Mouse (Mus musculus) kidney, adult 2 months (tissue): Measurements from ENCODE around the gene Klk13. TPM values are rescaled to one million over a fixed set of nuclear protein-coding genes. Genes with fewer than 3 reads are reported as not detected.

Experiments
- DNase-seq: peaks from one replicate; pipeline ENCODE4 v3.0.0; 2021
- H3K27ac ChIP-seq: fragments of 200-500 bp; 2 replicates; pipeline ENCODE4 v1.5.1; 2012; ENCODE audit warnings: low read depth, low read length, control low read depth, inconsistent platforms; ENCODE audit not compliant: insufficient read depth
- H3K27me3 ChIP-seq: fragments of 200-500 bp; replicated peaks from 2 replicates; pipeline ENCODE4 v1.6.1; 2012; ENCODE audit warnings: mild to moderate bottlenecking, moderate library complexity, low read length, inconsistent platforms; ENCODE audit not compliant: control insufficient read depth, insufficient read depth
- H3K36me3 ChIP-seq: fragments of 200-500 bp; 2 replicates; pipeline ENCODE4 v1.6.1; 2012; ENCODE audit warnings: mild to moderate bottlenecking, moderate library complexity, low read length, inconsistent platforms; ENCODE audit not compliant: control insufficient read depth, insufficient read depth
- H3K4me1 ChIP-seq: fragments of 200-500 bp; 2 replicates; pipeline ENCODE4 v1.6.1; 2011; ENCODE audit warnings: low read length; ENCODE audit not compliant: control insufficient read depth, insufficient read depth
- H3K4me3 ChIP-seq: fragments of 200-500 bp; 2 replicates; pipeline ENCODE4 v1.5.1; 2011; ENCODE audit warnings: mild to moderate bottlenecking, low read depth, low read length, control low read depth; ENCODE audit not compliant: insufficient read depth
- CTCF ChIP-seq: fragments of 200-500 bp; conservative IDR thresholded peaks from 2 replicates; pipeline ENCODE4 v1.5.1; 2011; ENCODE audit warnings: low read depth, mild to moderate bottlenecking, control low read depth, low read length, moderate library complexity, mixed read lengths; ENCODE audit not compliant: insufficient read depth, insufficient read length
- POLR2A ChIP-seq: fragments of 200-500 bp; IDR thresholded peaks from one replicate; pipeline ENCODE4 v1.6.1; 2011; ENCODE audit warnings: low read depth, low read length, control low read depth
- WGBS: fragments of 180-500 bp; shearing (Covaris S2); methylation state at CpG from one replicate; pipeline ENCODE4 v1.1.7; 2018; 5-methylcytosine and 5-hydroxymethylcytosine counted together
- polyA plus RNA-seq: library from polyadenylated mRNA; depleted of rRNA; stranded (reverse); fragments of >200 nt; gene quantifications from 2 replicates; pipeline ENCODE4 v1.2.3, GENCODE M21; 2012; rRNA removed

Gene Klk13
- polyA plus RNA-seq, 1 experiment, result not detected

DNA sequence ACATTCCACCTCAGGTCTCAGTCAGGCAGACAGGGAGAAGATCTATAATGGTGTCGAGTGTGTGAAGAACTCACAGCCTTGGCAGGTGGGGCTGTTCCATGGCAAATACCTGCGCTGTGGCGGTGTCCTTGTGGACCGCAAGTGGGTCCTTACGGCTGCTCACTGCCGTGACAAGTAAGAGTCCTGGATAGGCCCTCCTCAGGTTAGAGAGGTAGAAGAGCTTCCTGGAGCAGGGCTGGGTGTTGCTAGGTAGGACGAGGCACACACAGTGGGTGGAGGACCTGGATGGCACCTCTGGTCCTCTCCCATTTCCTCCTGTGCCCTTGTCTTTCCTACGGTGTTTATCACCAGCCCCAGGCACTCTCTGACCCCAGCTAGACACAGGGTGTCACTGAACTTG lies 57.3 kb downstream of the Klk13 start:
- WGBS, result 88% methylated on average over 8 of the region's 8 CpGs
- Histone ChIP-seq H3K36me3 (no peaks in the 10 kb centered on the region), H3K27me3 (no peaks in the 10 kb centered on the region), H3K27ac (no peak overlapping the region), H3K4me3 (no peak overlapping the region), H3K4me1 (no peaks in the 10 kb centered on the region)
- no peak for DNase-seq
- TF ChIP-seq POLR2A (no peak), CTCF (no peak)

DNA sequence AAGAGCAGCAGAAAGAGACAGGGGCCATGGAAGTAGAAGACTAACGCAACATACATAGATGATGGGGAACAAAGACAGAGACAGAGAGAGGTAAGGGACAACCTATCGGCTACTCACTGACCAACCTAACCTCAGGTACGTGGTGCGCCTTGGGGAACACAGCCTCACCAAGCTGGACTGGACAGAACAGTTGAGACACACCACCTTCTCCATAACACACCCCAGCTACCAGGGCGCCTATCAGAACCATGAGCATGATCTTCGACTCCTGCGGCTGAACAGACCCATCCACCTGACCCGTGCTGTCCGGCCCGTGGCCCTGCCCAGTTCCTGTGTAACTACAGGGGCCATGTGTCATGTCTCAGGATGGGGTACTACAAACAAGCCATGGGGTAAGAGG lies 58.3 kb downstream of the Klk13 start:
- no peak for TF ChIP-seq POLR2A

DNA sequence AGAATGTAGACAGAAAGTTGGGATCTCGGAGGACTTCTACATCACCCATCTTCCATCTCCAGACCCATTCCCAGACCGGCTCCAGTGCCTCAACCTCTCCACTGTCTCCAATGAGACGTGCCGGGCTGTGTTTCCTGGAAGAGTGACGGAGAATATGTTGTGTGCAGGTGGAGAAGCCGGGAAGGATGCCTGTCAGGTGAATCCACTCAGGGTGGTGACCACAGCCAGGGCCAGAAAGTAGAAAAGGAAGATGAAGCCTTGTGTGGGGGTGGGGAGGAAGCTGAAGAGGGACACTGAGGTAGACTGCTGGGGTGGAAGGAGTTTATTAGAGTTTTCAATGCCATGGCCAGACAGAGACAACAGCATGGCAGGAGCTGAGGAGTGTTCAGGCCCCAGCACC lies 59.5 kb downstream of the Klk13 start:
- H3K27me3 ChIP-seq, result no peaks in the 10 kb centered on the region

More for the DNA sequence above, 58.3 kb downstream of the Klk13 start:
- DNase-seq, result no peak
- 96% methylated on average over 10 of the region's 10 CpGs for WGBS
- H3K36me3 ChIP-seq, result no peaks in the 10 kb centered on the region
- no peaks in the 10 kb centered on the region for H3K4me1 ChIP-seq
- no peak overlapping the region for H3K27ac ChIP-seq
- no peaks in the 10 kb centered on the region for H3K27me3 ChIP-seq
- H3K4me3 ChIP-seq, result no peak overlapping the region

DNA sequence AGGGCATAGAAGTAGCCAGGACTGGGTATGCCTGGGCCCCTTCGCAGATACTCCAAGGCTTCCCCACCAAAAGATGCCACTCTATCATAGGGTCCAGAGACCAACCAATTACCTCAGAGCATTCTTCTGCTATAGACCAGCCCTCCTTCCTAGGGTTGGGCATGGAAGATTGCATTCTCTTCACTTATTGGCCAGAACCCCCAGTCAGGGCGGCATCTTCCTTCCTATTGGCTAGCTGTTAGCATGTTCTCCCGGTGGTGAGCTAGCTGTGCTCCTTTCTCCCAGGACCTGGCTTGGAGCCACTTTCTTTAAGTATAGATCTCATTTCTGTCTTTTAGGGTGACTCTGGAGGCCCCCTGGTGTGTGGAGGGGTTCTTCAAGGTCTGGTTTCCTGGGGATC lies 60.5 kb downstream of the Klk13 start:
- Histone ChIP-seq H3K4me1 (no peaks in the 10 kb centered on the region), H3K27me3 (no peaks in the 10 kb centered on the region), H3K4me3 (no peak overlapping the region), H3K36me3 (no peaks in the 10 kb centered on the region), H3K27ac (no peak overlapping the region)
- TF ChIP-seq POLR2A (no peak), CTCF (no peak)
- WGBS, result 80% methylated on average over 3 of the region's 3 CpGs
- DNase-seq, result no peak

More for the DNA sequence above, 59.5 kb downstream of the Klk13 start:
- no peak overlapping the region for H3K27ac ChIP-seq
- no peaks in the 10 kb centered on the region for H3K36me3 ChIP-seq
- H3K4me3 ChIP-seq, result no peak overlapping the region
- no peak for DNase-seq
- WGBS, result 98% methylated on average over 6 of the region's 6 CpGs
- TF ChIP-seq CTCF, result no peak
- TF ChIP-seq POLR2A, result no peak
- no peaks in the 10 kb centered on the region for H3K4me1 ChIP-seq

DNA sequence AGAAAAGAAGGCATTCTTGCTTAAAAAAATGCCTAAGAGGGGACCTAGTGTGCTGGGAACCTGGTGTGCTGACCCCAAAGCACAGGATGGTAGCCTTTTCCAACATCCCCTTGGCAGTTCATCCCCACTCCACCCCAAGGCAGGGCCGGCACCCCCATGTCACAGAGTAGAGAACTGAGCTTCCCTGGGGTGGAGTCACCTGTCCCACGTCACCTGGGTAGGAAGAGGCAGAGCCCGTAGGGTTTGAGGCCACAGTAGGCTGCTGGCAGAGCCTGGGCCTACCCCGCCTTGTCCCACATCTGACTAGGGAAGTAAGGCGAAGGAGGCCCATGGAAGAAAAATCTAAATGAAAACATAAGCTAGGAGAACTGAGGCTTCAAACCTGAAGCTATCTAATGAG lies 62.0 kb downstream of the Klk13 start, which contains the start of gene Klk11:
Gene Klk11, plus strand, starts transcription at position 241 of the 400 bp plus-strand sequence.
- no peaks in the 10 kb centered on the region for H3K4me1 ChIP-seq
- H3K27me3 ChIP-seq, result no peaks in the 10 kb centered on the region
- DNase-seq, result no peak
- no peaks in the 10 kb centered on the region for H3K36me3 ChIP-seq
- H3K27ac ChIP-seq, result no peak within 1 kb of the TSS
- no peak within 1 kb of the TSS for H3K4me3 ChIP-seq
- no peak for TF ChIP-seq CTCF
- no peak for TF ChIP-seq POLR2A
- 94% methylated on average over 5 of the region's 5 CpGs for WGBS

DNA sequence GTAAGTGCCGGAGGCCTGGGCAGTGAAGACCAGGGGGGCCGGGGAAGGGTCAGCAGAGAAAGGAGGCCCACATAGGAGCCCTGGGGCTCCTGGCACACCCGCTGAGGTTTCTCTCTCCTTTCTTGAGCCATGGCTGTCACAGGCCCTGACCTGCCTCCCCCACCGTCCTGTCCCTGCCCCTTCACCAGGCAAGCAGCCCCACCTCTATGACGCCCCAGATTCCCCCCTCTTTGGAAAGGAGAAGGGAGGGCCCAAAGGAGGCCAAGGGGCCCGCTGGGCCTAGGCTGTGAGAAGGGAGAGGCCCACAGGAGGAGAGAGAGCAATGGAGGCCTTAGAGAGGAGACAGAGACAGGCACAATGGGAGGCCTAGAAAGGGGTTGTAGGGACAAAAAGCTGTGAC lies 62.4 kb downstream of the Klk13 start:
- WGBS, result 77% methylated on average over 6 of the region's 6 CpGs
- Histone ChIP-seq H3K4me1 (no peaks in the 10 kb centered on the region), H3K27ac (no peak overlapping the region), H3K27me3 (no peaks in the 10 kb centered on the region), H3K36me3 (no peaks in the 10 kb centered on the region), H3K4me3 (no peak overlapping the region)
- no peak for DNase-seq
- TF ChIP-seq CTCF (no peak), POLR2A (no peak)

DNA sequence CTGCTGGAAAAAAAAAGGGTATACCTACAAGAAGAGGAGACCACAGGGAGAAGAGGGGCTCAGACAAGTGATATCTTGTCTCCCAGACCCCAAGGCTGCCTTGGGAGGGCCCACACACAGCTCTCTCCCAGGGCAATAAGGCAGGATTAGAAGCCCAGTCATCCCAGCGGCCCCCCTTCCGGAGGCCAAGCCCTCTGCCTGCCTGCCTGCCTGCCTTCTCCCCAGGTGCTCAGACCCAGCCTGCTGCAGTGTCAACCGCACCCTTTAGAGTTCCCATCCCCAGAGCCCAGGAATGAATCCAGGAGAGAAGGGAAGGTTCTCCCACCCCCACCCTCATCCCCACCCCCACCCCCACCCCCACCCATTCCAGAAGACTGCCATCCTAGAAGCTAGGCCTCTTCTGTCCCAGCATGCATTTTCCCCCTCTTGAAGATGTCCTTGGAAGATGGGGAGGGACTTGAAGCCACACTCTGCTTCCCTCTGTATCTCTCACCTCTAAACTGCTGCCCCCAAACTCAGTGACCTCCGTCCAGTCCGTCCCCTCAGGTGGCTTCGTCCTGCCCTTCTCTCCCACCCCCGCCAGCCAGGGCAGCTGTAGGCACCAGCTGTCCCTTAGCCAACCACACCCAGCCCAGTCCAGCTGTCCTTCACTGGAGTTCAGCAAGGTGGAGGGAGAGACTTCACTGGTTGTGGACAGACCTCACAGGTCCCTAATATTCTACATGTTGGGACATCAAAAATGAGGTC lies 63.1 kb downstream of the Klk13 start:
- no peak for TF ChIP-seq POLR2A
- TF ChIP-seq CTCF, result no peak
- WGBS, result 54% methylated on average over 7 of the region's 7 CpGs
- Histone ChIP-seq H3K4me3 (no peak overlapping the region), H3K27ac (no peak overlapping the region), H3K4me1 (no peaks in the 10 kb centered on the region), H3K27me3 (no peaks in the 10 kb centered on the region), H3K36me3 (no peaks in the 10 kb centered on the region)
- no peak for DNase-seq

DNA sequence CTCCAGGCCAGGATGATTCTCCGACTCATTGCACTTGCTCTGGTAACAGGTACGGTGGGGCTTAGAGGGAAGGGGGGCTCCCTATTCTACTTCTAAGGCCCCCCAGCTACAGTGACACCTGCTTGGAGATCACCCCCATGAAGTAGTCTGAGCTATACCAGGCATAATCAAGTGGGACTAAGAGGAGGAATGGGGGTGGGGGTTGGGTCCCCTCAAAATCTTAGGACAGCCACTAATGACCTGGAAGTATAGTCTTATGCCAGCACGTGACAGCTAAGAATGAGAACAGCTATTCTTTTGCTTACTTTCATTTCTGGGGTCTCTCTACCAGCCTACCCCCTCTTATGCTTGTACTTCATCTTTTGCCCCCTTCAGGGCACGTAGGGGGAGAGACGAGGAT lies 64.1 kb downstream of the Klk13 start:
- TF ChIP-seq POLR2A (no peak), CTCF (no peak)
- Histone ChIP-seq H3K4me1 (no peaks in the 10 kb centered on the region), H3K4me3 (no peak overlapping the region), H3K27me3 (no peaks in the 10 kb centered on the region), H3K36me3 (no peaks in the 10 kb centered on the region), H3K27ac (no peak overlapping the region)
- no peak for DNase-seq
- 82% methylated on average over 5 of the region's 5 CpGs for WGBS

Other genes with a start within 250 kb of the Klk13 start
- 5.9 and 6.7 TPM in 2 replicates for gene Vsig10l, start 249.4 kb upstream of the Klk13 start, polyA plus RNA-seq
- 1.0 and 1.1 TPM in 2 replicates for gene Iglon5, start 222.5 kb upstream of the Klk13 start, polyA plus RNA-seq
- not detected in 2 replicates for gene 4931406B18Rik, start 206.6 kb upstream of the Klk13 start, polyA plus RNA-seq
- 2.4 and 3.9 TPM in 2 replicates for gene Cd33, start 168.1 kb upstream of the Klk13 start, polyA plus RNA-seq
- 0.91 and 1.1 TPM in 2 replicates for gene Zfp658, start 150.3 kb upstream of the Klk13 start, polyA plus RNA-seq
- gene Zfp719, start 133.0 kb upstream of the Klk13 start, polyA plus RNA-seq, result 2.1 and 2.6 TPM in 2 replicates
- gene Zfp819, start 105.4 kb upstream of the Klk13 start, polyA plus RNA-seq, result not detected in 2 replicates
- gene Ceacam18, start 77.9 kb upstream of the Klk13 start, polyA plus RNA-seq, result not detected in 2 replicates
- 2.8 and 3.8 TPM in 2 replicates for gene Siglece, start 52.4 kb upstream of the Klk13 start, polyA plus RNA-seq
- 6.1 and 7.0 TPM in 2 replicates for gene Ctu1, start 40.6 kb upstream of the Klk13 start, polyA plus RNA-seq
- 0.11 TPM in 1 of 2 replicates, not detected in the other for gene Klk14, start 22.1 kb upstream of the Klk13 start, polyA plus RNA-seq
- gene Klk12, start 56.3 kb downstream of the Klk13 start, polyA plus RNA-seq, result not detected in 2 replicates
- 0.18 TPM in 1 of 2 replicates, not detected in the other for gene Klk11, start 62.0 kb downstream of the Klk13 start, polyA plus RNA-seq
- 0.41 and 0.52 TPM in 2 replicates for gene Klk10, start 68.5 kb downstream of the Klk13 start, polyA plus RNA-seq
- not detected in 2 replicates for gene Klk9, start 79.3 kb downstream of the Klk13 start, polyA plus RNA-seq
- gene Klk8, start 85.0 kb downstream of the Klk13 start, polyA plus RNA-seq, result 4.2 and 5.9 TPM in 2 replicates
- not detected in 2 replicates for gene Klk7, start 98.7 kb downstream of the Klk13 start, polyA plus RNA-seq
- gene Klk6, start 111.9 kb downstream of the Klk13 start, polyA plus RNA-seq, result not detected in 2 replicates
- not detected in 2 replicates for gene Klk5, start 129.4 kb downstream of the Klk13 start, polyA plus RNA-seq
- not detected in 2 replicates for gene Klk4, start 168.6 kb downstream of the Klk13 start, polyA plus RNA-seq
- gene Klk15, start 221.2 kb downstream of the Klk13 start, polyA plus RNA-seq, result 0.09 and 0.19 TPM in 2 replicates
- 1.0 and 1.1 TPM in 2 replicates for gene Klk1b8, start 238.1 kb downstream of the Klk13 start, polyA plus RNA-seq